Mouse (Mus musculus) layer of hippocampus, adult 8-10 months (tissue): ENCODE measurements at regions not wholly inside any gene's neighbourhood (a gene's known extent, or its start where the extent isn't known, plus 50 kb on each side); places are given as distances from the start of the nearest gene placed in this dataset.

Experiments used
- DNase-seq, 2 experiments: peaks; one replicate each; pipeline ENCODE4 v3.0.0; 2022; ENCODE audit warnings: low spot score in 2 of 2

- DNase-seq: no peak
These were observed 93.9 kb upstream of the Ret start for GRCm38 (mm10) chr6:118291426-118291825.

- no peak for DNase-seq
These were observed 87.7 kb upstream of the Ret start for GRCm38 (mm10) chr6:118285246-118285645.

GRCm38 (mm10) chr6:118283949-118284568 is 86.5 kb upstream of the Ret start:
- no peak for DNase-seq

- DNase-seq: no peak
These were observed 66.4 kb upstream of the Ret start for GRCm38 (mm10) chr6:118263951-118264350.

GRCm38 (mm10) chr6:118259881-118260280 is 62.4 kb upstream of the Ret start:
- DNase-seq: no peak

GRCm38 (mm10) chr6:118254871-118255270 is 57.4 kb upstream of the Ret start:
- no peak for DNase-seq

GRCm38 (mm10) chr6:118252711-118253110 is 55.2 kb upstream of the Ret start:
- DNase-seq: no peak

- DNase-seq: no peak
These were observed 53.6 kb upstream of the Ret start for GRCm38 (mm10) chr6:118251131-118251530.

- DNase-seq: no peak
These were observed 52.5 kb upstream of the Ret start for GRCm38 (mm10) chr6:118250006-118250405.
